Mouse (Mus musculus) ES-E14 (cell line): Measurements from ENCODE around the gene Necab2. TPM values are rescaled to one million over a fixed set of nuclear protein-coding genes. Genes with fewer than 3 reads are reported as not detected.

Source experiments
- DNase-seq: peaks from one replicate; pipeline ENCODE4 v3.0.0-alpha.2; 2013; ENCODE audit warnings: low read depth, low spot score
- H3K27ac ChIP-seq: 2 replicates; pipeline ENCODE4 v1.5.1; 2012; ENCODE audit warnings: low read depth, mild to moderate bottlenecking, low read length, moderate library complexity, mixed read lengths; ENCODE audit not compliant: poor library complexity, insufficient read depth, severe bottlenecking
- H3K36me3 ChIP-seq: 2 replicates; pipeline ENCODE4 v1.6.1; 2012; ENCODE audit warnings: mild to moderate bottlenecking, low read length, moderate library complexity, mixed read lengths; ENCODE audit not compliant: control insufficient read depth, poor library complexity, insufficient read depth, severe bottlenecking
- H3K4me1 ChIP-seq, 2 experiments: fragments of 150-350 bp in 1 of 2; sonication (generic) in 1 of 2; 2 replicates each; pipeline ENCODE4 v1.6.1; 2012; ENCODE audit warnings: low read length in 2 of 2, mild to moderate bottlenecking in 1 of 2, mixed read lengths in 1 of 2; ENCODE audit not compliant: control insufficient read depth in 2 of 2, insufficient read depth in 2 of 2, poor library complexity in 1 of 2
- H3K4me3 ChIP-seq, 2 experiments: fragments of 150-350 bp in 1 of 2; sonication (generic) in 1 of 2; 2 replicates each; pipeline ENCODE4 v1.5.1; 2012; ENCODE audit warnings: low read length in 2 of 2, low read depth in 1 of 2, mild to moderate bottlenecking in 1 of 2, mixed read lengths in 1 of 2; ENCODE audit not compliant: insufficient read depth in 1 of 2, poor library complexity in 1 of 2, severe bottlenecking in 1 of 2
- H3K9ac ChIP-seq: 2 replicates; pipeline ENCODE4 v1.6.1; 2012; ENCODE audit warnings: low read depth, mild to moderate bottlenecking, low read length, mixed read lengths; ENCODE audit not compliant: poor library complexity, insufficient read depth, severe bottlenecking
- H3K9me3 ChIP-seq: fragments of 150-350 bp; sonication (generic); 2 replicates; pipeline ENCODE4 v1.6.1; 2012; ENCODE audit warnings: low read depth, mild to moderate bottlenecking, low read length; ENCODE audit not compliant: control insufficient read depth, insufficient read depth
- CHD2 ChIP-seq: IDR thresholded peaks from 2 replicates; pipeline ENCODE4 v1.6.1; 2014; ENCODE audit warnings: mild to moderate bottlenecking, low read depth, low read length, inconsistent platforms
- HCFC1 ChIP-seq: IDR thresholded peaks from 2 replicates; pipeline ENCODE4 v1.6.1; 2012; ENCODE audit warnings: low read length, inconsistent platforms, borderline replicate concordance; ENCODE audit not compliant: insufficient read depth
- MAFK ChIP-seq: IDR thresholded peaks from 2 replicates; pipeline ENCODE4 v1.6.1; 2014; ENCODE audit warnings: mild to moderate bottlenecking, low read depth, low read length, inconsistent platforms; ENCODE audit not compliant: insufficient read depth
- ZC3H11A ChIP-seq: IDR thresholded peaks from 2 replicates; pipeline ENCODE4 v1.6.1; 2012; ENCODE audit warnings: low read depth, mild to moderate bottlenecking, inconsistent platforms, low read length, borderline replicate concordance
- ZNF384 ChIP-seq: IDR thresholded peaks from 2 replicates; pipeline ENCODE4 v1.6.1; 2012; ENCODE audit warnings: low read depth, low read length, inconsistent platforms
- in situ Hi-C, 2 experiments: fragments of 600-800 bp; cut with MboI; formaldehyde crosslinking; loops; one replicate each; pipeline ENCODE4 v1.15.1; 2025; ENCODE audit warnings: low sequenced_read_pairs in 2 of 2, inconsistent platforms in 1 of 2; ENCODE audit not compliant: unreplicated experiment in 2 of 2
- total RNA-seq: library from RNA; depleted of rRNA; stranded (reverse); fragments of 300-350 nt; gene quantifications from 2 replicates; pipeline ENCODE4 v1.2.3, GENCODE M21; 2012

The Necab2 gene
- total RNA-seq, 1 experiment: 8.5 TPM

DNA sequence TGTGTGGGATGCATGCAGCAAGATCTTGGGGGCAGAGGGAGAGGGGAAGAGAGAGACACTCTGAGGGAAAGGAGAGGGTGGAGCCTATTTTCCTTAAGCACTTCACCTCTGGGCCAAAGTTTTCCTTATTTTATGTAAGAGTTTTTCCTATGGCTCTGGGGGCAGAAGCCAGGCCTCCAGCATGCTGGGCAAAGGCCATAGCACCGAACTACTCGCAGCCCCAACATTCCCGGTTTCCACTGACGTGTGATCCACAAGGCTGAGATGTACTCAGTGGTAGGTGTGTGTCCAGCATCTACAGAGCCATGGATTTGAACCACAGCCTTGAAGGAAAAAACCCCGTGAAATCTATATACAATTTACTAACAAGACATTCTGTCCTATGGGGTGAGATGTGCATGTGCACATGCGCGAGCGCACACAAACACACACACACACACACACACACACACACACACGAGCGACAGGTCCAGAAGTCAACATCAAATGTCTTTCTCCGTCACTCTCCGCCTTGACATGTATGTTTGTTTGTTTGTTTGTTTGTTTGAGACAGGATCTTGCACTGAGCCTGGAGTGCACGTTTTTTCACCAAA lies 12.8 kb upstream of the Necab2 start, which contains the start of gene Osgin1:
Osgin1 (plus strand) TSS at position 543 of the 593 bp plus-strand sequence.
- TF ChIP-seq ZNF384 (no peak), CHD2 (no peak), HCFC1 (no peak), ZC3H11A (no peak), MAFK (no peak)
- H3K9ac ChIP-seq: no peak within 1 kb of the TSS
- H3K4me1 ChIP-seq: peaks cover 0 to 5% of the 10 kb centered on the region in 2 experiments; a peak in 1 of 4 replicates
- DNase-seq: no peak
- H3K9me3 ChIP-seq: no peaks in the 10 kb centered on the region
- no peak within 1 kb of the TSS for H3K27ac ChIP-seq
- in situ Hi-C loops: no loop called here
- no peak within 1 kb of the TSS for H3K4me3 ChIP-seq
- no peaks in the 10 kb centered on the region for H3K36me3 ChIP-seq

DNA sequence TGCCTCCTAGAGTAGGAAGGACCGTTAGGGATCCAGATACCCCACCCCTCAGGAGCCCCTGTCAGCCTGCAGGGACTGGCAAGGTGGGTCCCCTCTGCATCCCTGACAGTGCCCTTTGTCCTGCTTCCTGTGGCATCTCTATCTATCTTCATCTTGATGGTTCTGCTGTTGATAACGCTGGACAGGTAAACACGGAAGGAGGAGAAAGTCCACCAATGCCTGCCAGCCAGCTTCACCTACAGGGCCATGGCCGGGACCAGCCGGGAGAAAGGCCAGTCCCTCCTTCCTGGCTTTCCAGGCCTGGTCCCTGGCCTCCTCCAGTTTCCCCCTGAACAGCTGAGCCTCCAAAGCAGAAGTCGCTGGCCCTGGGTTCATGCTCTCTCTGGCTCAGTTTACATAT lies 11.9 kb upstream of the Necab2 start:
- Histone ChIP-seq H3K4me1 (peaks cover 0 to 5% of the 10 kb centered on the region in 2 experiments; a peak in 1 of 4 replicates), H3K9me3 (no peaks in the 10 kb centered on the region), H3K9ac (no peak overlapping the region), H3K36me3 (no peaks in the 10 kb centered on the region), H3K27ac (no peak overlapping the region), H3K4me3 (no peak overlapping the region)
- in situ Hi-C loops: no loop called here
- TF ChIP-seq CHD2 (no peak), ZC3H11A (no peak), MAFK (no peak), ZNF384 (no peak), HCFC1 (no peak)
- DNase-seq: no peak

DNA sequence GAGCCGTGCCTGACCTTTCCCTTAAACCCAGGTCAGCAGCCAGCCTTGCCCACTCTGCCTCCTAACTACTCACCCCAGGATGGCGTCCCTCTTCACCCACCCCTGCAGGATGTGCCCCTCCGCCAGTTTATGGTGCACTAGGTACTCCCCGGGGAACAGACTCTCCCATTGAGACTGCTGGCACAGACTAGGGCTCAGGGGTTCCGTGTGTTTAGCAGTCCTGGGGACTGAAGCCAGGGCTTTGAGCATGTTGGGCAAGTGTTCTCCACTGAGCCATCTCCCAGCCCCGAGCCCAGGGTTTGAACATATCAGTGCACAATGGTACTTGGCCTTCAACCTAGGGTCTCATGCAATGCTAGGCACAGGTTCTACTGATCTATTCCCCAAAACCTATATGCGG lies 11.0 kb upstream of the Necab2 start:
- Histone ChIP-seq H3K4me3 (no peak overlapping the region), H3K4me1 (peaks cover 0 to 8% of the 10 kb centered on the region in 2 experiments; a peak in 1 of 4 replicates), H3K9me3 (no peaks in the 10 kb centered on the region), H3K36me3 (no peaks in the 10 kb centered on the region), H3K9ac (no peak overlapping the region), H3K27ac (no peak overlapping the region)
- TF ChIP-seq ZNF384 (no peak), HCFC1 (no peak), MAFK (no peak), CHD2 (no peak), ZC3H11A (no peak)
- DNase-seq: no peak
- in situ Hi-C loops: no loop called here

- H3K9ac ChIP-seq: no peak overlapping the region
- in situ Hi-C loops: no loop called here
- DNase-seq: no peak
- no peak overlapping the region for H3K4me3 ChIP-seq
- H3K9me3 ChIP-seq: no peaks in the 10 kb centered on the region
- H3K4me1 ChIP-seq: peaks cover 0 to 14% of the 10 kb centered on the region in 2 experiments; a peak in 1 of 4 replicates
- H3K36me3 ChIP-seq: no peaks in the 10 kb centered on the region
- TF ChIP-seq CHD2 (no peak), ZNF384 (no peak), HCFC1 (no peak), MAFK (no peak), ZC3H11A (no peak)
- H3K27ac ChIP-seq: no peak overlapping the region
Observed at GRCm38 (mm10) chr8:119436331-119436730, 10.2 kb upstream of the Necab2 start.

GRCm38 (mm10) chr8:119436933-119437332 lies 9.6 kb upstream of the Necab2 start:
- Histone ChIP-seq H3K9ac (no peak overlapping the region), H3K27ac (no peak overlapping the region), H3K9me3 (no peaks in the 10 kb centered on the region), H3K36me3 (no peaks in the 10 kb centered on the region), H3K4me3 (no peak overlapping the region), H3K4me1 (peaks cover 0 to 14% of the 10 kb centered on the region in 2 experiments; a peak in 1 of 4 replicates)
- in situ Hi-C loops: no loop called here
- TF ChIP-seq HCFC1 (no peak), CHD2 (no peak), MAFK (no peak), ZC3H11A (no peak), ZNF384 (no peak)
- no peak for DNase-seq
